Mouse (Mus musculus) midbrain, postnatal 0 days (tissue): ENCODE measurements around the gene Mmd2. TPM values are rescaled to one million over a fixed set of nuclear protein-coding genes. Genes with fewer than 3 reads are reported as not detected.
A peak's percentile ranks its signal among the peaks of the same experiment; 100 is the strongest.

Experiments
- ATAC-seq: fragments of 200-750 bp; cut with Nextera tagmentation; 2 replicates; pipeline ENCODE4 v1.8.0; 2017; ENCODE audit warnings: moderate number of reproducible peaks, mild to moderate bottlenecking, moderate TSS enrichment, moderate library complexity; ENCODE audit not compliant: low FRiP score
- DNase-seq: peaks from one replicate; pipeline ENCODE4 v3.0.0-alpha.2; 2015; ENCODE audit warnings: low spot score
- H3K27ac ChIP-seq: fragments of 300-500 bp; sonication (generic); 2 replicates; pipeline ENCODE4 v1.5.1; 2014; ENCODE audit warnings: low read depth, mild to moderate bottlenecking, low read length, mixed read lengths
- H3K27me3 ChIP-seq: fragments of 300-500 bp; sonication (generic); 2 replicates; pipeline ENCODE4 v1.6.1; 2014; ENCODE audit warnings: low read length, control low read depth, mixed read lengths; ENCODE audit not compliant: insufficient read depth
- H3K36me3 ChIP-seq: fragments of 300-500 bp; sonication (generic); 2 replicates; pipeline ENCODE4 v1.6.1; 2014; ENCODE audit warnings: low read length, control low read depth, mixed read lengths; ENCODE audit not compliant: insufficient read depth
- H3K4me1 ChIP-seq: fragments of 300-500 bp; sonication (generic); 2 replicates; pipeline ENCODE4 v1.6.1; 2014; ENCODE audit warnings: mild to moderate bottlenecking, control low read depth, antibody characterized with exemption, low read length, mixed read lengths; ENCODE audit not compliant: insufficient read depth
- H3K4me2 ChIP-seq: fragments of 300-500 bp; sonication (generic); 2 replicates; pipeline ENCODE4 v1.6.1; 2014; ENCODE audit warnings: low read depth, mild to moderate bottlenecking, low read length, mixed read lengths; ENCODE audit not compliant: poor library complexity, severe bottlenecking
- H3K4me3 ChIP-seq: fragments of 300-500 bp; sonication (generic); 2 replicates; pipeline ENCODE4 v1.5.1; 2014; ENCODE audit warnings: low read depth, mild to moderate bottlenecking, low read length, moderate library complexity
- H3K9ac ChIP-seq: fragments of 300-500 bp; sonication (generic); replicated peaks from 2 replicates; pipeline ENCODE4 v1.6.1; 2014; ENCODE audit warnings: mild to moderate bottlenecking, low read length, moderate library complexity, mixed read lengths; ENCODE audit not compliant: poor library complexity, severe bottlenecking
- H3K9me3 ChIP-seq: fragments of 300-500 bp; sonication (generic); 2 replicates; pipeline ENCODE4 v1.6.1; 2016; ENCODE audit warnings: low read length, control low read depth
- CTCF ChIP-seq: IDR thresholded peaks from 2 replicates; pipeline ENCODE4 v1.5.1; 2016; ENCODE audit warnings: antibody characterized with exemption, mild to moderate bottlenecking
- WGBS: fragments of 180-500 bp; shearing (Covaris S2); extraction: QIAGEN DNeasy Blood & Tissue Kit; methylation state at CpG from one replicate; pipeline ENCODE4 v1.1.7; 2014; 5-methylcytosine and 5-hydroxymethylcytosine counted together
- polyA plus RNA-seq: library from polyadenylated mRNA; unstranded; fragments of >200 nt; fragmentation: Nextera tagmentation; extraction: Ambion mirVana; gene quantifications from 2 replicates; pipeline ENCODE4 v1.2.1, GENCODE M21; 2015
- total RNA-seq: library from RNA; depleted of rRNA; stranded (reverse); fragments of >200 nt; gene quantifications from 2 replicates; pipeline ENCODE4 v1.2.3, GENCODE M21; 2014; rRNA removed

The Mmd2 gene
- total and polyA plus RNA-seq, 2 experiments from 2014 or later = 120 to 153 TPM

- ATAC-seq (no peak), DNase-seq (no peak)
- Histone ChIP-seq H3K9me3 (peaks cover 3% of the 10 kb centered on the region; the same call in 1 of the 2 replicates), H3K27me3 (no peaks in the 10 kb centered on the region), H3K4me2 (no peak within 1 kb of the TSS), H3K4me1 (no peaks in the 10 kb centered on the region), H3K9ac (no peak within 1 kb of the TSS), H3K36me3 (no peaks in the 10 kb centered on the region), H3K27ac (no peak within 1 kb of the TSS), H3K4me3 (no peak within 1 kb of the TSS)
- 47% methylated on average over 41 of the region's 41 CpGs for WGBS
- TF ChIP-seq CTCF = no peak
These were observed 78.7 kb downstream of the Mmd2 start, which contains the start of gene Papolb for GRCm38 (mm10) chr5:142529915-142530314. Papolb (minus strand) TSS chr5:142530076.

GRCm38 (mm10) chr5:142524711-142525464, 83.7 kb downstream of the Mmd2 start:
- H3K27me3 ChIP-seq = no peaks in the 10 kb centered on the region
- H3K36me3 ChIP-seq = no peaks in the 10 kb centered on the region
- H3K9me3 ChIP-seq = peaks cover 1% of the 10 kb centered on the region; the same call in 1 of the 2 replicates
- no peak overlapping the region for H3K9ac ChIP-seq
- no peak for ATAC-seq
- H3K27ac ChIP-seq = no peak overlapping the region
- WGBS = 70% methylated on average over 8 of the region's 8 CpGs
- H3K4me1 ChIP-seq = no peaks in the 10 kb centered on the region
- TF ChIP-seq CTCF = no peak
- no peak overlapping the region for H3K4me3 ChIP-seq
- peak; percentile 70 for DNase-seq
- H3K4me2 ChIP-seq = no peak overlapping the region

GRCm38 (mm10) chr5:142521195-142521866, 87.3 kb downstream of the Mmd2 start:
- 88% methylated on average over 11 of the region's 11 CpGs for WGBS
- no peak overlapping the region for H3K4me3 ChIP-seq
- H3K27ac ChIP-seq = no peak overlapping the region
- no peak for TF ChIP-seq CTCF
- no peaks in the 10 kb centered on the region for H3K36me3 ChIP-seq
- no peak overlapping the region for H3K4me2 ChIP-seq
- no peaks in the 10 kb centered on the region for H3K9me3 ChIP-seq
- no peak overlapping the region for H3K9ac ChIP-seq
- ATAC-seq (no peak), DNase-seq (no peak)
- H3K27me3 ChIP-seq = no peaks in the 10 kb centered on the region
- H3K4me1 ChIP-seq = no peaks in the 10 kb centered on the region

- Histone ChIP-seq H3K27me3 (no peaks in the 10 kb centered on the region), H3K4me2 (no peak overlapping the region), H3K36me3 (no peaks in the 10 kb centered on the region), H3K9me3 (no peaks in the 10 kb centered on the region), H3K9ac (no peak overlapping the region), H3K27ac (no peak overlapping the region), H3K4me3 (no peak overlapping the region), H3K4me1 (no peaks in the 10 kb centered on the region)
- 75% methylated on average over 4 of the region's 4 CpGs for WGBS
- DNase-seq (no peak), ATAC-seq (no peak)
- TF ChIP-seq CTCF = no peak
These were observed 88.2 kb downstream of the Mmd2 start for GRCm38 (mm10) chr5:142520360-142520759.

- Histone ChIP-seq H3K27me3 (no peaks in the 10 kb centered on the region), H3K27ac (no peak overlapping the region), H3K9ac (no peak overlapping the region), H3K4me1 (no peaks in the 10 kb centered on the region), H3K4me3 (no peak overlapping the region), H3K9me3 (no peaks in the 10 kb centered on the region), H3K36me3 (no peaks in the 10 kb centered on the region), H3K4me2 (no peak overlapping the region)
- ATAC-seq (no peak), DNase-seq (no peak)
- 66% methylated on average over 6 of the region's 6 CpGs for WGBS
- no peak for TF ChIP-seq CTCF
These were observed 89.6 kb downstream of the Mmd2 start for GRCm38 (mm10) chr5:142518973-142519372.

Other genes with a start within 250 kb of the Mmd2 start
- gene Foxk1, start 207.3 kb downstream of the Mmd2 start, total RNA-seq = 28.0 and 30.0 TPM in 2 replicates
- gene Foxk1, start 207.3 kb downstream of the Mmd2 start, polyA plus RNA-seq = 4.9 and 7.1 TPM in 2 replicates
- 11.5 and 15.3 TPM in 2 replicates for gene Ap5z1, start 144.9 kb downstream of the Mmd2 start, total RNA-seq
- gene Ap5z1, start 144.9 kb downstream of the Mmd2 start, polyA plus RNA-seq = 6.6 and 7.1 TPM in 2 replicates
- gene Papolb, start 78.7 kb downstream of the Mmd2 start, total RNA-seq = 0.66 and 0.85 TPM in 2 replicates
- gene Papolb, start 78.7 kb downstream of the Mmd2 start, polyA plus RNA-seq = 0.09 and 0.14 TPM in 2 replicates
- gene Radil, start 57.7 kb downstream of the Mmd2 start, total RNA-seq = 17.0 and 20.4 TPM in 2 replicates
- gene Radil, start 57.7 kb downstream of the Mmd2 start, polyA plus RNA-seq = 15.4 and 17.2 TPM in 2 replicates
- 61.5 and 69.7 TPM in 2 replicates for gene Wipi2, start 18.9 kb upstream of the Mmd2 start, total RNA-seq
- gene Wipi2, start 18.9 kb upstream of the Mmd2 start, polyA plus RNA-seq = 40.0 and 42.3 TPM in 2 replicates
- gene Slc29a4, start 83.7 kb upstream of the Mmd2 start, total RNA-seq = 59.8 and 67.1 TPM in 2 replicates
- 67.4 and 67.6 TPM in 2 replicates for gene Slc29a4, start 83.7 kb upstream of the Mmd2 start, polyA plus RNA-seq
- 114 and 142 TPM in 2 replicates for gene Tnrc18, start 208.9 kb upstream of the Mmd2 start, total RNA-seq
- gene Tnrc18, start 208.9 kb upstream of the Mmd2 start, polyA plus RNA-seq = 17.4 and 19.4 TPM in 2 replicates